Mouse (Mus musculus) limb, embryonic 15.5 days (tissue): ENCODE measurements around the gene Tns1. TPM values are rescaled to one million over a fixed set of nuclear protein-coding genes. Genes with fewer than 3 reads are reported as not detected.
"Not testable (repeated sequence)": the region's sequence is repeated elsewhere in the genome, so short reads cannot be mapped to it uniquely, and the experiment has no call there.

Source experiments
- ATAC-seq: fragments of 200-750 bp; cut with Nextera tagmentation; 2 replicates; pipeline ENCODE4 v1.8.0; 2017; ENCODE audit warnings: low read depth, moderate TSS enrichment; ENCODE audit not compliant: insufficient number of reproducible peaks, low FRiP score, low TSS enrichment
- H3K27ac ChIP-seq: fragments of 300-500 bp; sonication (generic); 2 replicates; pipeline ENCODE4 v1.5.1; 2015; ENCODE audit warnings: moderate library complexity, mild to moderate bottlenecking, inconsistent platforms
- H3K27me3 ChIP-seq: fragments of 300-500 bp; sonication (generic); 2 replicates; pipeline ENCODE4 v1.6.1; 2015; ENCODE audit warnings: inconsistent platforms
- H3K36me3 ChIP-seq: fragments of 300-500 bp; sonication (generic); 2 replicates; pipeline ENCODE4 v1.6.1; 2015; ENCODE audit warnings: inconsistent platforms
- H3K4me1 ChIP-seq: fragments of 300-500 bp; sonication (generic); 2 replicates; pipeline ENCODE4 v1.6.1; 2015; ENCODE audit warnings: inconsistent platforms
- H3K4me2 ChIP-seq: fragments of 300-500 bp; sonication (generic); 2 replicates; pipeline ENCODE4 v1.6.1; 2015; ENCODE audit warnings: mild to moderate bottlenecking, inconsistent platforms
- H3K4me3 ChIP-seq: fragments of 300-500 bp; sonication (generic); 2 replicates; pipeline ENCODE4 v1.5.1; 2015; ENCODE audit warnings: mild to moderate bottlenecking, inconsistent platforms
- H3K9ac ChIP-seq: fragments of 300-500 bp; sonication (generic); 2 replicates; pipeline ENCODE4 v1.6.1; 2015; ENCODE audit warnings: inconsistent platforms
- H3K9me3 ChIP-seq: fragments of 300-500 bp; sonication (generic); 2 replicates; pipeline ENCODE4 v1.6.1; 2016; ENCODE audit warnings: inconsistent platforms
- WGBS: fragments of 180-500 bp; shearing (Covaris S2); methylation state at CpG from one replicate; pipeline ENCODE4 v1.1.7; 2015; 5-methylcytosine and 5-hydroxymethylcytosine counted together
- polyA plus RNA-seq: library from polyadenylated mRNA; unstranded; fragments of >200 nt; fragmentation: Nextera tagmentation; extraction: Ambion mirVana; gene quantifications from 2 replicates; pipeline ENCODE4 v1.2.1, GENCODE M21; 2015

Tns1 gene
- 59.9 and 65.2 TPM in 2 replicates for polyA plus RNA-seq

DNA sequence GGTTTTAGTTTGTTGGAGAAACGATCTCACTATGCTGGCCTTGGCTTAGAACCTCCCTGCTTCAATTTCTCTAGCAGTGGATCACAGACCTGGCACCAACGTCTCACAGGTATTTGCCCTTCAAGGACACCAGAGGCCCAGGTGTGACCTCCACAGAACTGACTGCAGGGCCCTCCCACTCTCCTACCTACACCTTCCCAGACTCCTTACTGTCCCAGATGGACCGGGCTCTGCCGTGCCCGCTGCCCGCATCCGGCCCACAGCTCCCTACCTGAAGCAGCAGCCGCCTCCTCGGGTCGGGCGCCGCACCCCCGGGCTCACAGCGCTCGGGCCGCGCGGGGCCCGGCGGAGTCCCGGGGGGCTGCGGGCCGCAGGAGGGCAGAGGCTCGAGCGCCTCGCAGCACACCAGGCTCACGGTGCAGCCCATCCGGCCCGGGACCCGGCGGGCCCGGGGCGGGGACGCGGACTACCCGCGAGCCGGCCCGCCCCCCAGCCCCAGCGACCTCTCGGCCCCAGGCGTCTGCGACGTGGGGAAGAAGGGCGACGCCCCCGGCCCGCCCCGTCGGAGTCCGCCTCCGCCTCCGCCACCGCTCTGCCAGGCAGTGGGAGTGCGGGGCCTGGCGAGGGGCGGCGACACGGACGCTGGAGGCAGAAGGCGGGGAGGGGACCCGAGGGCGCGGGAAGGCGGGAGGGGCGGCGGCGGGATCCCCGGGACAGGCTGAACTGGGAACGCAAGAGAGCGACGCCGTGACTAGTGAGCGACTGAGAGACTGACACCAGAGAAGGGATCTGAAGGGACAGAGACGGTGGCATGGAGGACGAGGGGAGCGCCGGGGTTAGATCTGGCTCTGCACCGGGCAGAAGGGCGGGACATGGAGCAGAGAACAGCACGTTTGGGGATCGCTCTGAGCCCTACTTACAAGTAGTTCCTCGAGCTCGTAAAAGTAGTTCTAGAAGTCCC is at the start of gene Tns1:
Gene Tns1, minus strand, starts transcription at position 429 of the 961 bp plus-strand sequence.
- Histone ChIP-seq H3K4me3 (peak within 1 kb of the TSS; percentile 60), H3K27me3 (peaks cover 27% of the 10 kb centered on the region; the same call in 1 of the 2 replicates), H3K27ac (peak within 1 kb of the TSS; percentile 43), H3K9me3 (no peaks in the 10 kb centered on the region), H3K9ac (peak within 1 kb of the TSS; percentile 64), H3K4me2 (peak within 1 kb of the TSS; percentile 98), H3K36me3 (no peaks in the 10 kb centered on the region), H3K4me1 (peaks cover 33% of the 10 kb centered on the region)
- ATAC-seq: peak; percentile 72
- WGBS: under 1% methylated on average over 66 of the region's 84 CpGs

- WGBS: 84% methylated on average over 3 of the region's 3 CpGs
- Histone ChIP-seq H3K27ac (no peak overlapping the region), H3K27me3 (no peaks in the 10 kb centered on the region), H3K9me3 (no peaks in the 10 kb centered on the region), H3K4me3 (no peak overlapping the region), H3K4me1 (no peaks in the 10 kb centered on the region), H3K9ac (no peak overlapping the region), H3K36me3 (no peaks in the 10 kb centered on the region), H3K4me2 (no peak overlapping the region)
- no peak for ATAC-seq
Measured at GRCm38 (mm10) chr1:74172722-74173121, 48.5 kb upstream of the Tns1 start.

DNA sequence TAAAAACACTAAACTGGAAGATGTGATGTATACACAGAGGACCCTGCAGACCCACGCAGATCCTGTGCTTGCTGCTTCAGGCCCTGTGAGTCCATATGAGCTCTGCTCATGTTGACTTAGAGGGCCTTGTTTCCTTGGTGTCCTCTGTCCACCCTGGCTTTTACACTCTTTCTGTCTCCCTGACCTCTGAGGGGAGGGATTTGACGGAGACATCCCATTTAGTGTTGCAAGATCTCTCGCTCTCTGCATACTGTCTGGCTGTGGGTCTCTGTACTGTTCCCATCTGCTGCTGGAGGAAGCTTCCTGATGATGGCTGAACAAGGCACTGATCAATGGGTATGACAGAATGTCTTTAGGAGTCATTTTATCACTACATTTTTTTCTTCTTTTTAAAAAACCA is 45.5 kb upstream of the Tns1 start:
- Histone ChIP-seq H3K27me3 (no peaks in the 10 kb centered on the region), H3K4me3 (no peak overlapping the region), H3K9me3 (no peaks in the 10 kb centered on the region), H3K36me3 (no peaks in the 10 kb centered on the region), H3K9ac (no peak overlapping the region), H3K4me2 (no peak overlapping the region), H3K27ac (no peak overlapping the region), H3K4me1 (no peaks in the 10 kb centered on the region)
- no peak for ATAC-seq
- WGBS: 90% methylated on average over 3 of the region's 3 CpGs

DNA sequence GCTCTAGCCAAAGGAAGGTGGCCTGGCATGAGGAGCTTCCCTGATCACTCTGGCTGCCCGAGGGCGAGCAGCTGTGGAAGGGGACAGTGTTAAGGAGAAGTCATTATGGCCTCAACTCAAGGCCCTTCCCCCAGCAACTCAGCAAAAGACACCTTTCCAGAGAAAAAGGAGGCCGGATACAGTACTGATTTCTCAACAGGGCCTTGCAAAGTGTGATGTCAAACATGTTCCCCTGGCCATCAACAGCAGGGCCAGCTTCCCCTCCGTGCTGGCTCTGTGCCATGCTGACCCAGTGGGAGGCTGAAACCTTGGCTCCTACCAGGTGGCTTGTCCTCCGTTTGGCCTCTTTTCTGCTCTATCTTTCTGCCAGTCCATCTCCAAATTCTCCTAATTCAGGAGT is 42.9 kb upstream of the Tns1 start:
- 71% methylated on average over 5 of the region's 5 CpGs for WGBS
- Histone ChIP-seq H3K27ac (no peak overlapping the region), H3K4me1 (no peaks in the 10 kb centered on the region), H3K9ac (no peak overlapping the region), H3K36me3 (no peaks in the 10 kb centered on the region), H3K4me3 (no peak overlapping the region), H3K4me2 (no peak overlapping the region), H3K27me3 (no peaks in the 10 kb centered on the region), H3K9me3 (no peaks in the 10 kb centered on the region)
- no peak for ATAC-seq

DNA sequence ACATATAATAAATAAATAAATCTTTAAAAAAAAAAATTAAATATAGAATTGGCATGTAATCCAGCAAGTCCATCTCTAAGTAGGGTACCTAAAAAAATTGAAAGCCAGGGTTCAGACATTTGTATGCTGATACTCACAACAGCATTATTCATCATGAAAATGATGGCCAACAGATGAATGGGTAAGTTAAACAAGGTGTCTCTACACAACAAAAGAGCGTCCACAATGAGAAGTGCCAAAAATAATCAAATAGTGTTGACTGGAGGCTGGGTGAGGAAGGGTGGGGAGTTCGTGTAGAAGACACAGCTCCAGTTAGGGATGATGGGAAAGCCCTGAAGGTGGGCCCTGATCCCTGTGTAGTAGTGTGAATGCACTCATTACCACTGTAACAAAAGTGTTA is 35.8 kb upstream of the Tns1 start:
- Histone ChIP-seq H3K4me3 (no peak overlapping the region), H3K27ac (no peak overlapping the region), H3K36me3 (no peaks in the 10 kb centered on the region), H3K4me2 (no peak overlapping the region), H3K4me1 (no peaks in the 10 kb centered on the region), H3K9me3 (no peaks in the 10 kb centered on the region), H3K27me3 (no peaks in the 10 kb centered on the region), H3K9ac (no peak overlapping the region)
- no peak for ATAC-seq
- WGBS: 64% methylated on average over 2 of the region's 2 CpGs

DNA sequence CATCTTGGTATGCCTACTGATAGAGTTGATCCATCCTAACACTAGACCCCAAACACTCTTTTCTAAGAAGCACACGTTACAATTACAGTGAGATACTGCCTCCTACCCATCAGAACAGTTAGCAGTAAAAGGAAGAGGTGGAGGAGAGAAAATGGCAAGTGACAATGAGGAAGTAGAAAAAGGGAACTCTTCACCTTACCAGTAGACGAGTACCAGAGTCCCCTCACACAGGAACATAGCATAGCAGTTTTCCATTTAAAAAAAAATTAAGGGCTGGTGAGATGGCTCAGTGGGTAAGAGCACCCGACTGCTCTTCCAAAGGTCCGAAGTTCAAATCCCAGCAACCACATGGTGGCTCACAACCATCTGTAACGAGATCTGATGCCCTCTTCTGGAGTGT is 35.4 kb upstream of the Tns1 start:
- H3K9ac ChIP-seq, H3K9me3 ChIP-seq, H3K4me3 ChIP-seq, H3K27ac ChIP-seq, H3K27me3 ChIP-seq, ATAC-seq, H3K4me1 ChIP-seq, H3K4me2 ChIP-seq, H3K36me3 ChIP-seq: not testable (repeated sequence)
- WGBS: 87% methylated on average over 5 of the region's 5 CpGs

DNA sequence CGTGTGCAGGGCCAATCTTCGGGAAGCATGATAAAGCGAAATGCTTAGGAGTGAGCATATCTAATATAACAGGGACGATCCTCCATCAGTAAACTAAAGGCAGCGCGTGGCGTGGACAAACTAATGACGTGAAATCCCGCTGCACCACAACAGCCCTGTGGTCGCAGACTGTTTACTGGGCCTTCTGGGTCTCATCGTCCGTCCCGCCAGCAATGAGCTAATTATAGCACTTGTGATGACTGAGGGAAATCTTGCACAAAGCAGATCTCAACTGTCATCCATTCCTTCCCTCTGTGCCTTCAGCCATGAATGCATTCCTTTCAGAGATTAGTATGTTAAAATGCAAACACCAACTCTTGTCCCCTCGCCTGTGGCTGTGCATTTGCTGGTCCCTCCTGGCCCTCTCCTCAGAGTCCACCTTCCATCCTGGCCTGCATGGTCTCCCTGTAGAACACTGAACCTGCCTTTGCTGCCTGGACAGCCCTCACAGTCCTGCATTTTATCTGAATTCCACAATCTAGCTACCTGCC is 32.2 kb upstream of the Tns1 start:
- Histone ChIP-seq H3K4me2 (no peak overlapping the region), H3K4me3 (no peak overlapping the region), H3K9ac (no peak overlapping the region), H3K27me3 (no peaks in the 10 kb centered on the region), H3K4me1 (no peaks in the 10 kb centered on the region), H3K36me3 (no peaks in the 10 kb centered on the region), H3K9me3 (no peaks in the 10 kb centered on the region), H3K27ac (no peak overlapping the region)
- WGBS: 76% methylated on average over 14 of the region's 14 CpGs
- no peak for ATAC-seq

- no peak for ATAC-seq
- Histone ChIP-seq H3K4me2 (no peak overlapping the region), H3K36me3 (no peaks in the 10 kb centered on the region), H3K9me3 (no peaks in the 10 kb centered on the region), H3K27ac (no peak overlapping the region), H3K4me3 (no peak overlapping the region), H3K4me1 (no peaks in the 10 kb centered on the region), H3K27me3 (no peaks in the 10 kb centered on the region), H3K9ac (no peak overlapping the region)
- WGBS: 83% methylated on average over 6 of the region's 6 CpGs
Measured at GRCm38 (mm10) chr1:74155435-74156012, 31.3 kb upstream of the Tns1 start.

GRCm38 (mm10) chr1:74153461-74154184 is 29.4 kb upstream of the Tns1 start, which contains the start of gene Cxcr2:
Gene Cxcr2 (plus strand): TSS chr1:74153989.
- Histone ChIP-seq H3K9ac (no peak within 1 kb of the TSS), H3K36me3 (no peaks in the 10 kb centered on the region), H3K27me3 (no peaks in the 10 kb centered on the region), H3K4me2 (no peak within 1 kb of the TSS), H3K27ac (no peak within 1 kb of the TSS), H3K9me3 (no peaks in the 10 kb centered on the region), H3K4me3 (no peak within 1 kb of the TSS), H3K4me1 (no peaks in the 10 kb centered on the region)
- ATAC-seq: no peak
- WGBS: 64% methylated on average over 8 of the region's 8 CpGs

DNA sequence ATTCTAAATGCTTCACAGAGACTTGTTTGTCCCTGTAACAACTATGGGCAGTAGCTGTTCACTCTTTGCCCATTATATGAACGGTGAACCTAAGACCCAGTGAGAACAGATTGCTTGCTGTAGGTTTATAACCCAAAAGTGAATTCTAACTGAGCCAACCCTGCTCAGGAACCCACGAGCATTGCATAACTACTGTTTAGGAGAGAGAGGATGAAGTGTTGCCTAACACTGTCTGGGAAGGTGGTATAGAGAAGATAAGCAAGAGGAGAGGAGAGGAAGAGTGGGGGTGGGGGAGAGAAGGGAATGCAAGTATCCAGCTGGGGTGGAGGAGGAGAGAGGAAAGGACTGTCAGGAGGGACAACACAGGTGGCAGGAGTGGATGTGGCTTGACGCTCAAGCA is 26.8 kb upstream of the Tns1 start:
- no peak for ATAC-seq

DNA sequence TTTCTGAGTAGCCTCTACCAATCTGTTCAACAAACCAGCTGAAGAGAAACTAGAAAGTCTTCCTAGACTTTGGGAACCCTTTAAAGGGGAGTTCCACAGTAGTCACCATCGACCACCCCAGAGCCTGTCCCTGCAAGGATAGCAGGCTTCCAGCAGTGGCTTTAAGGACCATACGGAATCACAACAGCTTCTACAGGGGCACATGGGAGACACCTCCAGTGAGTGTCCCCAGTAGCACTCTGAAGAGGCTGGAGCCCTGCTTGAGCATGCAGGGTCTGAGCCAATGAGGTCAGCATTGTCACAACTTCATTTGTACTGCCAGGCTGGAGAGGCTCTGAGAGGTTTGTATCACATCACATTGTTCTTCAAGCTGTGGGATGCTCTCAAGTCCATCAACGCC is 25.9 kb upstream of the Tns1 start:
- no peaks in the 10 kb centered on the region for H3K36me3 ChIP-seq
- no peaks in the 10 kb centered on the region for H3K4me1 ChIP-seq
- H3K27ac ChIP-seq: no peak overlapping the region
- ATAC-seq: no peak
- H3K27me3 ChIP-seq: no peaks in the 10 kb centered on the region
- no peak overlapping the region for H3K9ac ChIP-seq
- H3K4me2 ChIP-seq: no peak overlapping the region
- H3K9me3 ChIP-seq: no peaks in the 10 kb centered on the region
- no peak overlapping the region for H3K4me3 ChIP-seq
- WGBS: 73% methylated on average over 3 of the region's 3 CpGs

More for the DNA sequence above, 26.8 kb upstream of the Tns1 start:
- H3K4me3 ChIP-seq: no peak overlapping the region
- no peaks in the 10 kb centered on the region for H3K4me1 ChIP-seq
- no peak overlapping the region for H3K9ac ChIP-seq
- no peaks in the 10 kb centered on the region for H3K27me3 ChIP-seq
- WGBS: 67% methylated on average over 3 of the region's 3 CpGs
- no peaks in the 10 kb centered on the region for H3K9me3 ChIP-seq
- no peak overlapping the region for H3K27ac ChIP-seq
- no peaks in the 10 kb centered on the region for H3K36me3 ChIP-seq
- H3K4me2 ChIP-seq: no peak overlapping the region
